Mouse (Mus musculus): ENCODE results near the gene Rasgrf1.

The Rasgrf1 gene

DNA sequence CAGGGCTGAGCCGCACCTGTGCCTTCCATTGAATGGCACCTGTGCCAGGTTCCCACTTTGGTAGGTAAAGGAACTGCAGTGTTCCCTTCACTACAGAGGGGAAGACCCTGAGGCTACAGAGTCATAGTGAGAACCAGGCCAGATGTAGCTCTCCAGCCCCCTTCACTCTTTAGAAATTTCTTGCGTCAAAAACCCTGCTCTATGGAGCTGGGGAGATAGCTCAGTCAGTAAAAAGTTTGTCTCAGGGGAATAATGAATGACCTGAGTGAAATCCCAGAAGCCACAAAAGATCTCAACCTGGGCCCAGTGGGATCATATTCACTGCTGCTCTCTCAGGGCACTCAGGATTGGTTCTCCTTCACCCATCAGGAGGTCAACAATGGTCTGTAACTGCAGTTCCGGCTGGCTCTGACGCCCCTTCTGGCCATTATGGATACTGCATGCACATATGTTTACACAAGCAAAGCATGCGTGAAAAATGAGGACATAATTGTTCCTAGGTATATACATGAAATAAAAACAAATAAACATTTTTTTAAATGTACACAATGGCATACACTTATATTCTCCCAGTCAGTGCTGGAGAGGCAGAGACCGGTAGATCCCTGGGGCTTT is 59.2 kb downstream of the Rasgrf1 start:
- no peak for DNase-seq (ENCODE audit: low spot score)

DNA sequence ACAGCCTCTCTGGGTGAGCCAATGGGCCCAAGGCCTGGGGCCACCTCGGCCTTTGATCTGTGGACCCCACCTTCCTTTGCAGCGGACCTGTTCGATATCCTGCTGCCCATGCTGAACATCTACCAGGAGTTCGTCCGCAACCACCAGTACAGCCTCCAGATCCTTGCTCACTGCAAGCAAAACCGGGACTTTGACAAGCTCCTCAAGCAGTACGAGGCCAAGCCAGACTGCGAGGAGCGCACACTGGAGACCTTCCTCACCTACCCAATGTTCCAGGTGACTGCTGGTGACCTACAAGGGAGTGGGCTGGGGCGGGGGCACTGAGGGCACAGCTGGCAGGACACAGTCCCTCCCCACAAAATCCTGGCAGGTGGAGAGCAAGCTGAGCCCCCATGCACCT is 60.6 kb downstream of the Rasgrf1 start:
- no peak for DNase-seq (ENCODE audit: low spot score)

DNA sequence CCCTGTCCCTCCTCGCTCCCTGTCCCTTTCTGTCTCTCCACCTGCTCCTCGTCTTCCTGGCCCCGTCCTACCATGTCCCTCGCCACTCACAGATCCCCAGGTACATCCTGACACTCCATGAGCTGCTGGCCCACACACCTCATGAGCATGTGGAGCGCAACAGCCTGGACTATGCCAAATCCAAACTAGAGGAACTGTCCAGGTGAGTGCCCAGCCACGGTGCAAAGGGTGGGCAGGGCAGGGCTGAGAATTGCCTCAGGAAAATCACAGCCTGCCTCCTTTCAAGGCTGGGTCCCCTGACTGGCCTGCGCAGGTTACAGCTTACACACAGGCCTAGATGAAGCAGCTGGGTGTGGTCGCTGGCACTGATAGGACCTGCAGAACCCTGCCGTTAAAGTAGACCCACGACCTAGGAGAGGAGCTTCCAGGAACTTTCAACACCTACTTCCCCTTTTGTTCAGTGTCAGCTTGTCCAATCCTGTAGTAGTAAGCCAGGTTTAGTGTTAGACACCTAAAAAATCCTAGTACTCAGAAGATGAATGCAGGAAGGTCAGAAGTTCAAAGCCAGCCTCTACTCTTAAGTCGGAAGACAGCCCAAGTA is 61.3 kb downstream of the Rasgrf1 start:
- DNase-seq (ENCODE audit: low spot score), result no peak

DNA sequence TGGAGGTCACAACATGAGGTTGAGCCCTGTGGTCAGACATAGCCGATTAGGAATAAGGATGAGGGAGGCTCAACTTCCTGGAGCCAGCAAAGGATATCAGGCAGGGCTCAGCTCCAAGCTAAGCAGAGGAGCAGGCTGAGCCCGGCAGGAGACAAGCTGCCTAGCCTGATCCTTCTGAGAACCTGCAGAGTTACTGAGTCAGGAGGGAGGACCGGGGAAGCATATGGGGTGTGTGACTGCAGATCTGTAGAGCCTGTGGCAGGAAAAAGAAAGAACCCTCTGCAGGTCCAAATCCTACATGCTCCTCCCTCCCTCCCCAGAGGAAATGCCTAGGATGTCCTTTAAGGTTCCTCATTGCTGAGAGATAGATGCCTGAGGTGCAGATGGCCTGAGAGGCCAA is 62.6 kb downstream of the Rasgrf1 start:
- DNase-seq (ENCODE audit: low spot score), result no peak

DNA sequence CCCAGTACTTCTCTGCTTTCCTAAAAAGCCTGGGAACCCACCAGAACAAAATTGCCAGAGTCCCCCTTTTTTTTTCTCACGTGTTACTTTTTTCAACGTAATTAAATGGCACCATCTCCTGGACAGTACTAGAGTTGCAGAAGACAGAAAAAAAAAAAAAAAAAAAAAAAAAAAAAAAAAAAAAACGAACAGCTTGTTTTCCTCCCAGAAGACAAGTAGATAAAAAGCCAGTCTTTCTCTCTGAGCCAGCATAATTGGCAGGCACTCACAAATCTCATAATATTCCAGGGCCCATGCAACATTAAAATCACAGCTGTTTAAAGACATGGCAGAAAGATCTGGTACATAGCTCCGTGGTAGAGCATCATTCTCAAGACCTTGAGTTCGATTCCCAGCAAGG is 64.1 kb downstream of the Rasgrf1 start:
- DNase-seq (ENCODE audit: low spot score), result peak; percentile 68

DNA sequence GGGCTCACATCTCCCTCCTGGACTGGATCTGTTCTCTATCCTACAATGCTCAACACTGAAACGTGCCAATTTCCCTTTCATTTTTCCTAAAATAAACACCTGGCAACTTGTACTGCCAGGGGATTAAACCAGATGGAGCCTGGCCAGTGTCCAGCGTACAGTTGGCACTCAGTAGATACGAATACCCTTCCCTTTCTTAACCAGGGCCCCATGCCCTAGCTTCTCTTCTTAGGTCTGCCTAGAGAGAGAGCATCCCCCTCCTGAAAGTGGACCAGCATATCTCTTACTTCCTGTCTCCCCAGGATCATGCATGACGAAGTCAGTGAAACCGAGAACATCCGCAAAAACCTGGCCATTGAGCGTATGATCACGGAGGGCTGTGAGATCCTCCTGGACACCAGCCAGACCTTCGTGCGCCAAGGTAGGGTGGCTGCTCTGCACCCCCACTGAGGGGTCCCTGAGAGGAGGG is 64.8 kb downstream of the Rasgrf1 start:
- no peak for DNase-seq (ENCODE audit: low spot score)

DNA sequence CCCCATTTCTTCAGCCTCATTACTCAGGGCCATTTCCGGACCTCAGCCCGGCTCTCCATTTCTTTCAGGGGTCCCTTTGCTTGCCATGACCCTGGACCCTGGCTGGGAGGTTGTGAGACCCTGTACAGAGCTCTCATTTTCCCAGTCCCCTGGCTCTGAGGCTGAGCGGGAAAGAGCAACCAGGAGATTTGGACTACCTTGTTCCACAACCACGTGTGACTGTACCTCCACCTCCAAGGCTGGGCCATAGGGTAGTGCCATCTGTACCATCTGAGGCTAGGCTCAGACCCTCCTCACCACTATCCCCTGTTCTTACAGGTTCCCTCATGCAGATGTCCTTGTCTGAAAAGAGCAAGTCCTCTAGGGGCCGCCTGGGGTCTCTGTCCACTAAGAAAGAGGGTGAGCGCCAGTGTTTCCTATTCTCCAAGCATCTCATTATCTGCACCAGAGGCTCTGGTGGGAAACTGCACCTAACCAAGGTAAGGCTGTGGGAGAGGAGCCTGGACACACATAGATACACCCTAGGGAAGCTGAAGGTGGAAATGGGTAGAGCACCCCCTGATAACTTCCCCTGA is 66.7 kb downstream of the Rasgrf1 start:
- DNase-seq (ENCODE audit: low spot score), result no peak

DNA sequence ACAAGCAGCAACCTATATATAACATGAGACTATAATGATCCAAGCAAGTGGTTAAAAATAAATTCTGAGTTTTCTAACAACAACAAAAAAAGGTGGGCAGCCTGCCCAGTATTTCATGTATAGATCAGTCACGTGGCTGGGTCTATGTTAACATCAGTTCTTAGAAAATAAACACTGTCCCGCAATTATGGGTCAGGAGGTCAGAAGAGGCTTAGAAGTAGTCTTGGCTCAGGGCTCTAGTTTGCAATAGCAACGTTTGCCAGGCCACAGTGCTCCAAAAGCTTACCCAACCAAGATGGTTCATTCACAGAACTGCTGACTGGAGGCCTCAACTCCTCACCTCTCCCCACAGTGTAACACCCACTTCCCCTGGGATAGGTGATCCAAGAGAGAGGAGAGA is 69.5 kb downstream of the Rasgrf1 start:
- peak; percentile 76 for DNase-seq (ENCODE audit: low spot score)

DNA sequence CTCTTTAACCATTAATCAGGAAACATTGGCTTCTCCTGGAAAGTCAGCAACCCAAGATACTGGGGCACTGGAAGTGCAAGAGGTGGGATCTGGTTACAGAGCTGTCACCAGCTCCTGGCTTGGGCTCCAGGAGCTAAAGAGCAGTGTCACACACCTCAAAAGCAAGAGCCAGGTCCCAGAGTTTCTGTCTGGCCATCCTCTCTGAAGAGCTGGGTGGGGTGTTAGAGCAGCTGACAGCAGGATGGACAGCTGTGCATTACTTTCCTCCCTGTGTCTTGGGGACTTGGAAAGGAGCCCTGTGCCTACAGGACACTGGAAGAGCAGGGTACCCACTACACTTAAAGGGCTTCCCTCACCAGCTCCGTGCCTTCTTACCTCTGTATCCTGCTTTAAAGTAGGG is 72.5 kb downstream of the Rasgrf1 start:
- no peak for DNase-seq (ENCODE audit: low spot score)

DNA sequence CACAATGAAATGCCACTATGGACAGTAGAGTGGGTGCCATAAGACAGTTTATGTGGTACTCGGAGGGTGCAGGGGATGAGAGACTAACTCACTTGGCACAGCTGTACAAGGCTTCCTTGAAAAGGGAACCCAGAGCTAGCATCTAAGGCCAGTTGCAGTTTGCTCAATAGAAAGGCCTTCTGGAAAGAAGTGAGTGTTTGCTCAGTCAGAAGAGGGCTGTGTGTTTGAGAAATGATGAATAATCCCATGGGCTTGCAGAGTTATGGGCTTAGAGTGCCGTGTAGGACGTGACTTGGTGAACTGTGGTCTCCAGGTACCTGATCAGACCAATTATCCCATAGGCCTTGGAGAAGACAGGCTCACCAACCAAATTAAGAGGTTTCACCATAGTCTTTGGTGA is 78.3 kb downstream of the Rasgrf1 start:
- no peak for DNase-seq (ENCODE audit: low spot score)

DNA sequence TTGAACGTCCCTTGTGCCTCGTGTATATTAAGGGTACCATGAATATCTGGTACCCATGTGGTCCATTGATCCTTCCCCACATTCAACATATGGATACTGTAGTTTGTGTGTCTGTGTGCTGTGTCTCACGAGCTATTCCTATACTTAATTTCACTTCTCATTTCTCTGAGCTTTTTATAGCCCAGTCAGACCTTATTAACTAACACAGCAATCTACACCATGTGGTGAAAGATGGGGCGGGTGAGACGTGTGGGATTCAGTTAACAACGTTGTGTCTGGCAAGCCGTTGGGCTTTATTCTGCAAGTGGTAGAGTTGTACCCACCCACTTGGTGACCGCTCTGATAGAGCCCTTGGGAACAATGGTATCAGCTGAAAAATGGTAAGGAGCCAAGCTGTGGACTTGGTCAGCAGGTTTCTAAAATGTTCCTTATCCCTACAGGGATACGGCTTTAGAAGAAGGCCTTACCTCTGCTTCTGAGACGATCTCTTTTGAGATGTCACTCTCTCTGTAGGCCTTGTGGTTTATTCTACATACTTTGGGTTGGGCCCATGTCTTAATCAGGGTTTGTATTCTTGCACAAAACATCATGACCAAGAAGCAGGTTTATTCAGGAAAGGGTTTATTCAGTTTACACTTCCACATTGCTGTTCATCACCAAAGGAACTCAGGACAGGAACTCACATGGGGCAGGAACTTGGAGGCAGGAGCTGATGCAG is 79.3 kb downstream of the Rasgrf1 start:
- no peak for DNase-seq (ENCODE audit: low spot score)

DNA sequence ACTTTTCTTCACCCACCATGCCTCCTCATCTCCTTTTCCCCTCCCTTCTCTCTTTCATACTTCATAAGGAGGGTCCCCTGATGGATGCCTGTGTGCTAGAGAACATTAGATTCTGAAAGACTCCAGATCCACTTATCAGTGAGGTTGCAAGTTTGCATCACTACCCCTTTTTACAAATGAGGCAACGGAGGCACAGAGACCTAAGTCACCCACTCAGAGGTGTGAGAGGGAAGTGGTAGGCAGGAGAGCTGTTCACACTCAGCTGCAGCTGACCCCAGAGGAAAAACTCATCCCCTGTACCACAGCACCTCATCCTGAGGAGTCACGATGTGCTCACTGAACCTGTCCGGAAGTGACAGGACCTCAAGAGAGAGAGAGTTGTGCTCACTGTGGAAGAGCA is 96.7 kb downstream of the Rasgrf1 start:
- DNase-seq (ENCODE audit: low spot score), result no peak

DNA sequence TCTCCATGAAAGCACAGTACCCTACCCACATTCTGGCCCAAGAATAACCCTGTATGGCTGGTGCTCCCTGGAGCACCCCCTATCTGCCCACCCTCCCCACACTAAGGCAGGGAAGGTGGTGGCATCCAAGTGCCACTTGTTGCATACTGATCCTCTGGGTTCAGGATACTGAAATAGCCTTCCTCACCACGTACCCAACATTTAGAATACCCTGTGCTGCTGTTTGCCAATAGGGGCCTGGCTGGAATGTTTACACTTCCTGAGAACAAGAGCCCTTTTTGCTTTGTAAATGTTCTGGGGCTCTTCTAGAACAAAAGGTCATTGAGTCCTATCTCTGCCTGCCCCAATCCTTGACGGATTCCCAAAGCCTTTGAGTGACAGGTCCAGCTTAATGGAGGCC is 97.4 kb downstream of the Rasgrf1 start:
- DNase-seq (ENCODE audit: low spot score), result no peak

DNA sequence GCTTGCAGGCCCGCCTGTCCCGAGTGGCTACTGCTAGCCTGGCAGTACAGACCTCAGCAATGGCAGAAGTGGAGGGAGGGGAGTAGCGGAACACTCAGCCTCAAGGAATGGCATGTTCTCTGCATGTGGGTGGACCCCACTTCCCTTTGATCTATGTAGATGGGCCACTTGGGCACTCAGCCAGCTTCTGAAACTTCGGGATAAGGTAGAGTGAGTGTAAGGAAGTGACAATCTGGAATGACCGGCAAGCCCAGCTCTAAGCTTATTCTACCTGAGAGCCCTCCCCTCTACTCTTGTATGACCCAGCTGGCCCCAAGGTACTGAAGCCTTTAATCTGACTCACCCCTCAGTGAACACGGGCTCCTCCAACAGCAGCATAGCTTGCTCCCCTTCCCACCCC is 98.4 kb downstream of the Rasgrf1 start:
- DNase-seq (ENCODE audit: low spot score), result no peak

DNA sequence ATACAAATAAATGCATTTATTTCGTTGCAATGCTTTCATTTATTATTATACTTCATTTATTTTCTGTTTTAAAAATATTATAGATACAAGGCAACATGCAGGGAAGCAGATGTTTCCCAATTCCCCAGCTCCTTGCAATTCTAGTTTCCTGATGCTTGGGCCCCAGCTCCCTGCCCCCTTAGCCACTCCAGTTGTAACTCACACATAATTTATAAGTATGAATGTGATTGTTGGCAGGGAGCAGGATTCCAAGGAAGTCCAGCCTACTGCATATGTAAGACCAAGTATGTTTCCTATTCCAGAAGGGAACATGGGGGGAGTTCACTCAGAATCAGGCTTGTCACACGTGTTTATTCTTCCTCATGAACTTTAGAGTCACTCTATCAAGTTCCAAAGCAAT is 102.1 kb downstream of the Rasgrf1 start:
- DNase-seq (ENCODE audit: low spot score), result no peak

DNA sequence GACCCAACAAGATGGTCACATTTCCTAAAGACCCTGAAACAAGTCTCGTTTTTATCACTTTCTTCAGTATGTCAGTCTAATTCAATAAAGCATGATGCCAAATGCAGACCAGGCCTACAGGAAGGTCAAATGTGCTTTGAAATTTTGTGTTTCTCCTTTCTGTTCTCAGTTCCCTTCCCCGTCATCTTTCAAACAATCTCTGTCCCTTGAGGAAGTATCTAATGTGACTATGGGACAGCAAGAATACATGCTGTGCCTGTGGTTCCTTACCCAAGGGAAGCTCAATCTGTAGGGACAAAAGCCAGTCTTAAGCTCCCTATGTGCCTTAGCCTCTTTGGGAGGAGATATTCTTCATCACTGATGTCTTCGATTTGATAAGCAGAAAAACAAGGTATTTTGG is 104.9 kb downstream of the Rasgrf1 start:
- DNase-seq (ENCODE audit: low spot score), result no peak

DNA sequence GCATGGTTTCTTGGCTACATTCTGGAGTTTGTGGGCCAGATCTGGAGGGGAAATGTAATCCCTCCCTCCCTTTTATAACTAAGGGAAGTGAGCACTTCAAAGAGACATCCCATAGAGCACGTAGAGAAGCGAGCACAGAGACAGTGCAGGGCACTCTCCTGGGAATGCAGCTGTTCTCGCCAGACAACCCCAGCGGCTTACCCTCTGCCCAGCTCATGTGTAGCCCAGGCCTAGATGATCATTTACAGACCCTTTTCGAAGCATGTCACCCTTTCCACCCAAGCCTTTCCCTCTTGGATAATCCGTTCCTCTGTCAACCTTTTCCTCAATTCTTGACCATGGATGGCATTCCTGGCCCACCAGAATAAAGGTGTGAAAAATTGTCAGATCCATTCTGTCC is 106.5 kb downstream of the Rasgrf1 start:
- DNase-seq (ENCODE audit: low spot score), result no peak

DNA sequence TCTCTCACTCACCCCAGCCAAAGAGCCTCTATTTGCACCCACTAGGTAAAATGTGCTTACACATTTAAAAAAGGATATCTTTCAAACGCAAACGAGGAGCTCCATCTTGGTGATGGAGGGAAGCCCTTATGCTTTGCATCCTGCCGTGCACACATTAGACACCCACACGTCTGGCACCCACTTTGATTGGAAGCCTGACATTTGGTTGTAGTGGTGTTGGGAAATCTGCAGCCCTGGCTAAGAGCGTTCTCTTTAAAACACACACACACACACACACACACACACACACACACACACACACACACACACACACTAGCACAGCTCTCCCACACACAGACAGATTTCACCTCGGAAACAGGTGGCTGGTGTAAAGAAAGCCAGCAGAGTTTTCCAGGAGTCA is 111.2 kb downstream of the Rasgrf1 start:
- DNase-seq (ENCODE audit: low spot score), result no peak

DNA sequence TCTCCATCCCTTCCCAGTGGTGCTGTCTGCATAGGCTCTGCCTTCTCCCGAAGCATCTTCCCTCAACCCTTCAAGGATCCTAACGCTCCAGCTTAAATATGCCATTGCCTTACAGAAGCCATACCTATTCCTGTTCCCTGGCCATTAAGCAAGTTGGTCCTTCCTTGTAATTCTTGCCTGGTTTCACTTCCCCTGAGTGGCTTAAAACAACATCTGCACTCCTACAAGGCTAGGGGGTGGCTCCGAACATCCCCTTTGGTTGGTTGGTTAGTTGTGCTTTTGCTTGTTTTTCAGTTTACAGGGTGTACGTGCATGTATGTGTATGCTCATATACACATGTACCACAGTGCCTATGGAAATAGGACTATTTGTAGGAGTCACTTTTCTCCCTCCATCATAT is 111.7 kb downstream of the Rasgrf1 start:
- DNase-seq (ENCODE audit: low spot score), result no peak

DNA sequence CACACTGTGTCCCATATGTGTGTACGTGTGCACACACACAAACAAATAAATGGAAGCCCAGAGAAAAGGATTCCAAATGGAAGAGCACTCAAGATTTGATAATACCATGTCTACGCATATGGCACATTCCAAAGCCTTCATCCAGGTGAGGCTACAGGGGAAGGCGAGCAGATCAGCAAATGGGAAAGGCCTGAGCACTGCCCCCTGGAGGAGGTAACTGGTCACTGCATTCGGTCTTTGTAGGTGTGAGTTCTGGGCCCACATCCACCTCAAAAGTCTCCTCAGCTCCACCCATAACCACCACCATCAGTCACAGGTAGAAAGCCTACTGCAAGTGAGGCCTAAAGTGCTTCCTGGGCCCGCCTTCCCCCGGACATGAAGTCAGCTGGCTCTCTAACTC is 118.0 kb downstream of the Rasgrf1 start:
- no peak for DNase-seq (ENCODE audit: low spot score)

DNA sequence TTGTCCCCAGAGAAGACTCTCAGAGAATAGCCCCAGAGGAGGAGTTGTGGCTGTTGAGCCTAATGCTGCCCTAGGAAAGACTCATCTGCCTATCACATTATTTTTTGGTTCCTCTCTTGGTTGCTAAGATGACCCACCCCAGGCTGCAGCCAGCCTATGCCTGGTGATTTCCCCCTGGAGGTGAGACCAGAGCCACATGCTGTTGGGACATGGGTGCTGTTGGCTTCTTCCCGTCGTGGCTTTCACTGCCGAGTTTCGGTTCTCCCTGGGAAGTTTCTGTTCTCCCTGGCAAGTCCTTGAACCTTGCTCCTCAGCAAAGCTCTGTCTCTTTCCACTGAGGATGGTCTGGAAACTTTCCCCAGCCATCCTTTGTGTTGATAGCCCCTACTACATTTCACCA is 124.2 kb downstream of the Rasgrf1 start:
- DNase-seq (ENCODE audit: low spot score), result no peak

DNA sequence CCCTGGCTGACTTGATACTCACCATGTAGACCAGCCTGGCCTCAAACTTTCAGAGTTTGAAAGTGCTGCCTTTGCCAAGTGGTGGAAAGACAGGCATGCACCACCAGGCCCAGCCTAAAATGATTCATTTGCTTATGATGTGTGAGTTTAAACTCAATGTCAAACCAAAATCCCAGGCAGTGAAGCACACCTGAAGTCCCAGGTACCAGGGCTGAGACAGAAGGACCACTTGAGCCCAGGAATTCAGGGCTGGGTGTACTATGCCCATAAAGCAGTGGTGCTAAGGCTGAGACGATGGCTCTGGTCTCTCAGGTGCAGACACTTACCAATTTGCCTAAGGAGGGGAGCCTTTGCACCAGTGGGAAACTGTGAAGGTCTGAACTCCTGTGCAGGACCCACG is 125.5 kb downstream of the Rasgrf1 start:
- no peak for DNase-seq (ENCODE audit: low spot score)

DNA sequence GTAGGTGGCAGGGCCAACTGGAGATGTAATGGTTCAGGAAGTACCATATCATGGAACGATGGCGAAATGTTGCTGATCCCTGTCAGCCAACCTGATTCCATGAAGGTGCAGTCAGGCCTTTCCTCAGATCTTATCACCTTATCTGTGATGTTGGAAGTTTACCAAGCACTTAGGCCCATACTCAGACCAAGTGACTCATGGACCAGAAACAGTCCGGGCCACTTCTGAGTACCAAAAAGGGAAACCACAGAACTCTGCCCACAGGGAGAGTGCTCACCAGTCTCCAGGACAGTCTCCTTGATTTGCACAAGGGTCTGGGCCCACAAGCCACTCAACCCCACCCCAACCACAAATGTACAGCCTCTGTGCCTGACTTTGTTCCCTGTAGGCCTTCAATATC is 126.1 kb downstream of the Rasgrf1 start:
- DNase-seq (ENCODE audit: low spot score), result no peak
